Mouse (Mus musculus): ENCODE results near the gene Ulk4. TPM values are rescaled to one million over a fixed set of nuclear protein-coding genes. Genes with fewer than 3 reads are reported as not detected.
"Not testable (repeated sequence)": the region's sequence is repeated elsewhere in the genome, so short reads cannot be mapped to it uniquely, and the experiment has no call there.

The Ulk4 gene
- polyA plus RNA-seq, 1 experiment, result 2.9 TPM

DNA sequence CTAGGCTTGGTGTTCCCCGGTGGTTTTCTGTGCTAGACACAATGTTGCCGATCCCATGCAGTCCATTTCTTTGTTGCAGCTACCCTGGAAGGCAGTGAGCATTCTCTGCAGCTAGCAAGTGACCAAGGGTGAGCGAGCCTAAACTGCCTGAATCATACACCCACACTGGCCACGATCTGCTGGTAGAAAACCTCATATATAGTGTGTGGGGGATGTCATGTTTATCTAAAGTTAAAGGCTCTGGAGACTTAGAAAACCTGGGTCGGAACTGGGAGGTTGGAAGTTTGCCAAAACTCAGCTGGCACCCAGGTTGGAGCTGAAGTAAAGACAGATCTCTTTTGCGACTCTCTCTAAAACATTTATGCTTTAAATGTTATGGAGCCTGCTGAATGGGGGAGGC lies 358.4 kb downstream of the Ulk4 start:
- Histone ChIP-seq H3K4me3 (ENCODE audit: control insufficient read depth, insufficient read depth, low read length) (no peak overlapping the region), H3K4me1 (replicated peaks; ENCODE audit: control insufficient read depth, insufficient read depth, low read length) (peaks cover 10% of the 10 kb centered on the region), H3K36me3 (ENCODE audit: control insufficient read depth, insufficient read depth, low read length) (no peaks in the 10 kb centered on the region), H3K27ac (ENCODE audit: control insufficient read depth, insufficient read depth, low read length) (no peak overlapping the region), H3K27me3 (ENCODE audit: control insufficient read depth, insufficient read depth, low read length) (no peaks in the 10 kb centered on the region)
- no peak for DNase-seq
- TF ChIP-seq POLR2A (IDR thresholded peaks at IDR 0.05; ENCODE audit: control insufficient read depth, extremely low read depth, insufficient read depth, low read length, poor library complexity), result no peak
- TF ChIP-seq CTCF (IDR thresholded peaks at IDR 0.05; ENCODE audit: borderline replicate concordance, control insufficient read depth, extremely low read depth, insufficient read depth, low read length, poor library complexity), result no peak
- 70% methylated on average over 6 of the region's 6 CpGs for WGBS

DNA sequence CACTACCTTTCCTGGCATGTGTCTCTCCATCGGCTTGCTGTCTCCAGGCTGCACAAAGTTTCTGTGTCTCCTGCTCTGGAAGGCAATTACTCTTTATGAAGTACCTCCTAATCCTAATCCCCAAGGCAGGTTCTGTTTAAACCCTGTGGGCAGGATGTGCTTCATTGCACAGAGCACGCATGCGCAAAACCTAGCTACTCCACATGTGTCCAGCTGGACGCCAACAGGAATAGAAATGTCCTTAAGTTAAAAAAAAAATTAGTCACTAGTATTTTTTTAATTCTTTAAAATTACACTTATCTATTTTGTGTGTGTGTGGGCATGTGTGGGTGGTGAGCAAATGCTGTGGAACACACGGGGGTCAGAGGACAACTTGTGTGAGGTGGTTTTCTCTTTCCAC lies 358.8 kb downstream of the Ulk4 start:
- TF ChIP-seq CTCF (IDR thresholded peaks at IDR 0.05; ENCODE audit: borderline replicate concordance, control insufficient read depth, extremely low read depth, insufficient read depth, low read length, poor library complexity) (no peak), POLR2A (IDR thresholded peaks at IDR 0.05; ENCODE audit: control insufficient read depth, extremely low read depth, insufficient read depth, low read length, poor library complexity) (no peak)
- H3K27me3 ChIP-seq (ENCODE audit: control insufficient read depth, insufficient read depth, low read length), result no peaks in the 10 kb centered on the region
- H3K4me1 ChIP-seq (replicated peaks; ENCODE audit: control insufficient read depth, insufficient read depth, low read length), result peaks cover 10% of the 10 kb centered on the region
- no peak overlapping the region for H3K4me3 ChIP-seq (ENCODE audit: control insufficient read depth, insufficient read depth, low read length)
- no peak overlapping the region for H3K27ac ChIP-seq (ENCODE audit: control insufficient read depth, insufficient read depth, low read length)
- no peak for DNase-seq
- WGBS, result 91% methylated on average over 5 of the region's 5 CpGs
- no peaks in the 10 kb centered on the region for H3K36me3 ChIP-seq (ENCODE audit: control insufficient read depth, insufficient read depth, low read length)

DNA sequence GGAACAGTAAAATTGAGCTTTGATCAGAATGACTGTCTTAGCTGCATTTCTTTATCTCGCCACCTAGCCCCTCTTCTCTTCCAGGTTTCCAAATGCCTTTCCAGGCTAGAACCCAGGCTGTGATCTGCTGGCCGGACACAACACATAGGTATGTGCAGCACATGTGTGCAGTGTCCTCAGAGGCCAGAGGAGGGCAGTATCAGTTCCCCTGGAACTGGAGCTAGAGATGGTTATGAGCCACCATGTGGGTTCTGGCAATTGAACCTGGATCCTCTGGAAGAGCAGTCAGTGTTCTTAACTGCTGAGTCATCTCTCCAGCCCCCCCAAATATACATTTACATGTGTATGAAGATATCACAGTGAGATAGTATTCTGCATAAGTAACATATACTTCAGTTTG lies 359.4 kb downstream of the Ulk4 start:
- H3K36me3 ChIP-seq (ENCODE audit: control insufficient read depth, insufficient read depth, low read length); H3K4me1 ChIP-seq (replicated peaks; ENCODE audit: control insufficient read depth, insufficient read depth, low read length); H3K4me3 ChIP-seq (ENCODE audit: control insufficient read depth, insufficient read depth, low read length); DNase-seq; H3K27me3 ChIP-seq (ENCODE audit: control insufficient read depth, insufficient read depth, low read length); H3K27ac ChIP-seq (ENCODE audit: control insufficient read depth, insufficient read depth, low read length): not testable (repeated sequence)
- WGBS, result 100% methylated on average over 2 of the region's 2 CpGs

DNA sequence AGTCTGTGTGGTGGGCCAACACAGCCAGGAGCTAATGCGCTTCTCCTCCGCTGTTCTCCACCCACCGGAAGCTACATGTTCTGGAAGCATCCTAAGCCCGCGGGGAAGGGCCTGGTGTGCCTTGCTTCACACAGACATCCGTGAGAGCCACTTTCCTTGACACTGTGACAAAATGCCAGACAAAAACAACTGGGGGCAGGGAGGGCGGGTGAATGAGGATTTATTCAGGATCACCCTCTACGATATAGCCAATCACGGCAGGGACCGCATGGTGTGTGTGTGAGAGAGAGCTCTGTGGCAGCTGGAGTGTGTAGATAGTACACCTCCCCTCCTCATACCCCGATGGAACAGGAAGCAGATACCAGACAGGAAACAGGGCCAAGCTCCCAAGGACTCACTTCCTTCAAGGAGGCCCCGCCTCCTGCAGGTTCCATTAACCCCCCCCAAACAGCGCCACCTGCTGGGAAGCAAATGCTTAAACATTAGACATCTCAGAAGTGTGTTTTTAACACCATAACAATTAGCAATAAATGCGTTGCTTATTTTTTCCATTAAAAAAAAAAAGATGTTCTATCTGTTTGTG lies 362.0 kb downstream of the Ulk4 start:
- Histone ChIP-seq H3K36me3 (ENCODE audit: control insufficient read depth, insufficient read depth, low read length) (no peaks in the 10 kb centered on the region), H3K4me3 (ENCODE audit: control insufficient read depth, insufficient read depth, low read length) (0 out of 2 replicates have a peak overlapping the region, but pooled peaks have one; percentile 10), H3K4me1 (replicated peaks; ENCODE audit: control insufficient read depth, insufficient read depth, low read length) (peaks cover 10% of the 10 kb centered on the region), H3K27me3 (ENCODE audit: control insufficient read depth, insufficient read depth, low read length) (no peaks in the 10 kb centered on the region), H3K27ac (ENCODE audit: control insufficient read depth, insufficient read depth, low read length) (no peak overlapping the region)
- TF ChIP-seq CTCF (IDR thresholded peaks at IDR 0.05; ENCODE audit: borderline replicate concordance, control insufficient read depth, extremely low read depth, insufficient read depth, low read length, poor library complexity) (0 out of 2 replicates have a peak, but pooled peaks have one; percentile 29), POLR2A (IDR thresholded peaks at IDR 0.05; ENCODE audit: control insufficient read depth, extremely low read depth, insufficient read depth, low read length, poor library complexity) (no peak)
- DNase-seq, result peak; percentile 51
- WGBS, result 45% methylated on average over 14 of the region's 14 CpGs

DNA sequence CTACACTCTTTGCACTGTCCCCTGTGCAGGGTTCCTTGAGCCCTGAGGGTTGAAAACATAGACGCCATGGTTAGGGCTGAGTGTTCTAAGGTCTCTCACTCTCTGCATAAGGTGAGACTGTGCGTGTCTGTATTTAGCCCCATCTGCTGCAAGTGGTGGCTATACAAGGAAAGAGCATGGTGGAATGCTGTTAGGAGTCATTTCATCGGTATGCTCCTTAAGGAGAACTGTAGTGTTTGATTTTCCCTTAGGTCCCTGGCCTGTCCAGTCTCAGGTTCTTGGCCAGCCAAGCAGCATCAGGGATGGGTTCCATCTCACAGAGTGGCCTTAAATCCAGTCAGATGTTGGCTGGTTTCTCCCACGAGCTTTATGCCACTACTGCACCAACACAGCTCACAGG lies 362.6 kb downstream of the Ulk4 start:
- 97% methylated on average over 4 of the region's 4 CpGs for WGBS
- no peak for DNase-seq
- TF ChIP-seq POLR2A (IDR thresholded peaks at IDR 0.05; ENCODE audit: control insufficient read depth, extremely low read depth, insufficient read depth, low read length, poor library complexity) (no peak), CTCF (IDR thresholded peaks at IDR 0.05; ENCODE audit: borderline replicate concordance, control insufficient read depth, extremely low read depth, insufficient read depth, low read length, poor library complexity) (no peak)
- no peak overlapping the region for H3K4me3 ChIP-seq (ENCODE audit: control insufficient read depth, insufficient read depth, low read length)
- no peaks in the 10 kb centered on the region for H3K27me3 ChIP-seq (ENCODE audit: control insufficient read depth, insufficient read depth, low read length)
- H3K36me3 ChIP-seq (ENCODE audit: control insufficient read depth, insufficient read depth, low read length), result no peaks in the 10 kb centered on the region
- H3K27ac ChIP-seq (ENCODE audit: control insufficient read depth, insufficient read depth, low read length), result no peak overlapping the region
- H3K4me1 ChIP-seq (replicated peaks; ENCODE audit: control insufficient read depth, insufficient read depth, low read length), result peaks cover 10% of the 10 kb centered on the region

DNA sequence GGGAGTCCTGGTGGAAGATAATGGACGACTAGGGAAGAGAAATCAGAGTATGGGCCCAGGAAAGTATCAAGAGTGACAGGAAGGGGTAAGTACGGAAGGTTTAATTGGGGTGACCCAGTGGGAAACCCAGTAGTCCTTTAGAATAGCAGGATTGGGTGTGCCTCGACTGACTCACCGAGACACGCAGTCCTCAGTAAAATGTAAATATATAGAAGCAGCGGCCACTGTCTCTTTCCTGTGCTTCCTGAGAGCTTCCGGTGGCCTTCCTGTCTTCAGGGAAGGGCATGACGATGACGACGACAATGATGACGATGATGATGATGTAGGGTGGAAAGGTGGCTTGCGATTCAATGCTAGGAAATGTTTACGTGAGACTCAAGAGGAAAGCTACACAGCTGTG lies 363.8 kb downstream of the Ulk4 start:
- H3K4me1 ChIP-seq (replicated peaks; ENCODE audit: control insufficient read depth, insufficient read depth, low read length), result peaks cover 7% of the 10 kb centered on the region
- no peak for DNase-seq
- no peaks in the 10 kb centered on the region for H3K36me3 ChIP-seq (ENCODE audit: control insufficient read depth, insufficient read depth, low read length)
- WGBS, result 76% methylated on average over 13 of the region's 13 CpGs
- TF ChIP-seq CTCF (IDR thresholded peaks at IDR 0.05; ENCODE audit: borderline replicate concordance, control insufficient read depth, extremely low read depth, insufficient read depth, low read length, poor library complexity), result no peak
- TF ChIP-seq POLR2A (IDR thresholded peaks at IDR 0.05; ENCODE audit: control insufficient read depth, extremely low read depth, insufficient read depth, low read length, poor library complexity), result no peak
- H3K4me3 ChIP-seq (ENCODE audit: control insufficient read depth, insufficient read depth, low read length), result no peak overlapping the region
- H3K27me3 ChIP-seq (ENCODE audit: control insufficient read depth, insufficient read depth, low read length), result no peaks in the 10 kb centered on the region
- no peak overlapping the region for H3K27ac ChIP-seq (ENCODE audit: control insufficient read depth, insufficient read depth, low read length)

DNA sequence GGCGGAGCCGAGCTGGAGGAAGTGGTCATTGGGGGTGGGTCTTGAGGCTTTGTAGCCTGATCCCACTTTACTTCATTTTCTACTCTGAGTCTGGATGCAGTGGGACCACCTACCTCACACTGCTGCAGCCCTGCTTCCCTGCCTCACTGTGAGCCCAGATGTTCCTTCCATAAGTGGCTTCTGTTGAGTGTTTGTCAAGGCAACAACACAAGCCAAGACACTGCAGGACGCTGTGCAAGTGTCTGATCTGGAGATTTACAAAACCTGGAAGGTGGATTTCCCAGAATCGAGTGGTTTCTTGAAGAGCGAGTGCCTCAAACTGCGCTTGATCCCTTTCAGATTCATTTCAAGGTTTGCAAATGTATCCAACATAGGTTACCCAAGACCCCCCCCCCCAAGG lies 368.5 kb downstream of the Ulk4 start:
- H3K4me3 ChIP-seq (ENCODE audit: control insufficient read depth, insufficient read depth, low read length), result no peak overlapping the region
- 92% methylated on average over 6 of the region's 6 CpGs for WGBS
- H3K27me3 ChIP-seq (ENCODE audit: control insufficient read depth, insufficient read depth, low read length), result no peaks in the 10 kb centered on the region
- H3K27ac ChIP-seq (ENCODE audit: control insufficient read depth, insufficient read depth, low read length), result no peak overlapping the region
- TF ChIP-seq POLR2A (IDR thresholded peaks at IDR 0.05; ENCODE audit: control insufficient read depth, extremely low read depth, insufficient read depth, low read length, poor library complexity) (no peak), CTCF (IDR thresholded peaks at IDR 0.05; ENCODE audit: borderline replicate concordance, control insufficient read depth, extremely low read depth, insufficient read depth, low read length, poor library complexity) (no peak)
- no peaks in the 10 kb centered on the region for H3K4me1 ChIP-seq (replicated peaks; ENCODE audit: control insufficient read depth, insufficient read depth, low read length)
- DNase-seq, result no peak
- no peaks in the 10 kb centered on the region for H3K36me3 ChIP-seq (ENCODE audit: control insufficient read depth, insufficient read depth, low read length)

Other genes starting within 250 kb of the Ulk4 start
- gene Trak1, start 20.3 kb upstream of the Ulk4 start, polyA plus RNA-seq (2012; rRNA removed), result 96.5 and 103 TPM in 2 replicates
- 7.0 and 7.7 TPM in 2 replicates for gene Cck, start 218.5 kb upstream of the Ulk4 start, polyA plus RNA-seq (2012; rRNA removed)

All from thymus, adult 2 months (tissue).